Mouse (Mus musculus) myocyte (in vitro differentiated cells): ENCODE data around the gene Gm49027. TPM values are rescaled to one million over a fixed set of nuclear protein-coding genes. Genes with fewer than 3 reads are reported as not detected.
A peak's percentile ranks its signal among the peaks of the same experiment; 100 is the strongest.

Experiments used
- H3K27me3 ChIP-seq: one replicate; pipeline ENCODE4 v1.6.1; 2011; ENCODE audit not compliant: control insufficient read depth, insufficient read depth, insufficient read length
- H3K36me3 ChIP-seq: one replicate; pipeline ENCODE4 v1.6.1; 2011; ENCODE audit not compliant: control insufficient read depth, insufficient read depth
- H3K4me2 ChIP-seq: one replicate; pipeline ENCODE4 v1.6.1; 2011; ENCODE audit warnings: low read depth, control low read depth
- H3K4me3 ChIP-seq: one replicate; pipeline ENCODE4 v1.5.1; 2011; ENCODE audit warnings: mild to moderate bottlenecking, control low read depth, moderate library complexity
- H3K79me2 ChIP-seq: one replicate; pipeline ENCODE4 v1.6.1; 2011; ENCODE audit not compliant: control insufficient read depth, insufficient read depth
- H3ac ChIP-seq: one replicate; pipeline ENCODE4 v1.6.1; 2011; ENCODE audit not compliant: control insufficient read depth, insufficient read length
- CEBPB ChIP-seq: IDR thresholded peaks from 2 replicates; pipeline ENCODE4 v1.6.1; 2011; ENCODE audit warnings: mild to moderate bottlenecking, moderate library complexity; ENCODE audit not compliant: poor library complexity, insufficient read depth, severe bottlenecking
- E2F4 ChIP-seq: IDR thresholded peaks from one replicate; pipeline ENCODE4 v1.6.1; 2011; ENCODE audit warnings: mild to moderate bottlenecking, control low read depth, moderate library complexity; ENCODE audit not compliant: insufficient read depth
- MAX ChIP-seq: IDR thresholded peaks from one replicate; pipeline ENCODE4 v1.6.1; 2011; ENCODE audit warnings: low read depth, mild to moderate bottlenecking, control low read depth
- MYOD1 ChIP-seq, 3 experiments: IDR thresholded peaks; one replicate each; pipeline ENCODE4 v1.6.1; 2011; ENCODE audit warnings: control low read depth in 2 of 3, low read depth in 2 of 3, mild to moderate bottlenecking in 2 of 3, moderate library complexity in 1 of 3; ENCODE audit not compliant: insufficient read length in 2 of 3, control insufficient read depth in 1 of 3
- MYOG ChIP-seq, 3 experiments: IDR thresholded peaks; one replicate each; pipeline ENCODE4 v1.6.1; 2011; ENCODE audit warnings: control low read depth in 2 of 3, low read depth in 2 of 3, mild to moderate bottlenecking in 2 of 3; ENCODE audit not compliant: insufficient read length in 2 of 3, control insufficient read depth in 1 of 3, insufficient read depth in 1 of 3
- POLR2A ChIP-seq: IDR thresholded peaks from one replicate; pipeline ENCODE4 v1.6.1; 2011; ENCODE audit warnings: low read depth, mild to moderate bottlenecking, control low read depth, moderate library complexity; ENCODE audit not compliant: insufficient read length
- POLR2AphosphoS2 ChIP-seq: IDR thresholded peaks from one replicate; pipeline ENCODE4 v1.6.1; 2011; ENCODE audit warnings: low read depth, control low read depth; ENCODE audit not compliant: insufficient read length
- REST ChIP-seq: IDR thresholded peaks from one replicate; pipeline ENCODE4 v1.6.1; 2011; ENCODE audit warnings: mild to moderate bottlenecking, control low read depth, moderate library complexity; ENCODE audit not compliant: insufficient read depth, insufficient read length
- SRF ChIP-seq: IDR thresholded peaks from one replicate; pipeline ENCODE4 v1.6.1; 2011; ENCODE audit warnings: low read depth; ENCODE audit not compliant: control insufficient read depth, insufficient read length
- TCF12 ChIP-seq: IDR thresholded peaks from one replicate; pipeline ENCODE4 v1.6.1; 2011; ENCODE audit warnings: mild to moderate bottlenecking, control low read depth; ENCODE audit not compliant: poor library complexity, insufficient read depth, severe bottlenecking
- TCF3 ChIP-seq: IDR thresholded peaks from one replicate; pipeline ENCODE4 v1.6.1; 2011; ENCODE audit warnings: low read depth, control low read depth; ENCODE audit not compliant: insufficient read length
- USF1 ChIP-seq: IDR thresholded peaks from one replicate; pipeline ENCODE4 v1.6.1; 2011; ENCODE audit warnings: low read depth, mild to moderate bottlenecking, control low read depth, moderate library complexity
- polyA plus RNA-seq: library from polyadenylated mRNA; unstranded; fragments of >200 nt; fragmentation: generic; extraction: Trizol; gene quantifications from one replicate; pipeline ENCODE4 v1.2.1, GENCODE M21; 2012; ENCODE audit warnings: missing spikeins

Gm49027 gene
- polyA plus RNA-seq, 1 experiment, result not detected

DNA sequence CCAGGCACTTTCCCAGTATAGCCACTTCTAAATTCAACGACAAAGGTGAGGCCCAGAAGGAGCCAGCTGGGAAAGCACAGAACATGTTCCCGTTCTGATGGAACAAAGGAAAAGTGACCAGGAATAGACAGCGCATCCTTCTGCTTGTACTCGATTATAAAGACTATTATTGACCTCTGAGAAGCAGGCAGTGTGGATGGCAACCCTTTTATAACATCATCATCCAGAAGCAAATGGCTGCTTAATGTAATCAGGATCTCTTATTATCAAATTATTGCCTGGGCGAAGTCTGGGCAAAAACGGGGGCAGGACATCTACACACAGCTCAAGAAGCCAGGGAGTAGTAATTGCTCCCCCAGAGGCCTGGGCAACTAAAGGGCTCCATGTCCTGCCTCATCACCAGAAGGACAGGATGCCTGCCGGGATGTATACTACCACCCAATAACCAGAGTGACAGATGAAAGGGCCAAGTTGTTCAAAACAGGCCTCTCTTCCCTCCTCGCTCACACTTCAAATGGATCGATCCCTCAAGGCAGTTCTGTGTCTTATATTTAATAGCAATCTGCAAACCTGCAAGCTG lies 718 bp upstream of the Gm49027 start:
- Histone ChIP-seq H3ac (no peak overlapping the region), H3K4me2 (no peak overlapping the region), H3K79me2 (peaks cover 10% of the 10 kb centered on the region), H3K36me3 (no peaks in the 10 kb centered on the region), H3K27me3 (no peaks in the 10 kb centered on the region), H3K4me3 (no peak overlapping the region)
- TF ChIP-seq POLR2AphosphoS2 (no peak), E2F4 (no peak), REST (no peak), SRF (no peak), USF1 (no peak), POLR2A (no peak), MAX (no peak), TCF3 (no peak), TCF12 (no peak), MYOG (IDR thresholded peaks at IDR 0.05; ENCODE audit: control insufficient read depth in 1 of 3, insufficient read depth in 1 of 3, insufficient read length in 2 of 3, low read depth in 2 of 3) (no peak), MYOD1 (IDR thresholded peaks at IDR 0.05; ENCODE audit: control insufficient read depth in 1 of 3, insufficient read length in 2 of 3, low read depth in 2 of 3) (no peak)

DNA sequence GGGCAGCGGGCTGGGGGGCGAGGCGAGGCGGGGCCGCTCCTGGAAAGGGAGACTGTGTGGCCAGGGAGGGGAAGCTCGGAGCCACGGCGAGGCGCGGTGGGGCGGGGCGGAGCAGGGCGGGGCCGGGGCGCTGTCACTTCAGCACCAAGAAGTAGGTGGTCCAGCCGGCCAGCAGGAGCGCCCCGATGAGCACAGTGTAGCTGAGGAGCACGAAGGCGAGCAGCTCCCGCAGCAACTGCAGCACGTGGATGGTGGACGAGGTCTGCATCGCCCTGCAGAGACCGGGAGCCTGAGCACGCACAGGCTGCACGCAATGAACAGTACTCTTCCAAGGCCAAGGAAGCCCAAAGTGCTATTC lies 916 bp downstream of the Gm49027 start:
- H3K36me3 ChIP-seq, result no peaks in the 10 kb centered on the region
- H3K4me3 ChIP-seq, result peak overlapping the region; percentile 45
- H3K4me2 ChIP-seq, result peak overlapping the region; percentile 66
- TF ChIP-seq REST, result peak; percentile 71
- TF ChIP-seq TCF12, result no peak
- H3ac ChIP-seq, result peak overlapping the region; percentile 75
- peaks cover 10% of the 10 kb centered on the region for H3K79me2 ChIP-seq
- H3K27me3 ChIP-seq, result no peaks in the 10 kb centered on the region

GRCm38 (mm10) chr5:123523692-123524392 lies 1.4 kb downstream of the Gm49027 start, which contains the start of gene Diablo:
Gene Diablo (minus strand): TSS chr5:123524176.
- Histone ChIP-seq H3K4me3 (peak within 1 kb of the TSS; percentile 45), H3K27me3 (no peaks in the 10 kb centered on the region), H3ac (peak within 1 kb of the TSS; percentile 75), H3K4me2 (peak within 1 kb of the TSS; percentile 98), H3K79me2 (peaks cover 10% of the 10 kb centered on the region), H3K36me3 (no peaks in the 10 kb centered on the region)
- peak; percentile 94 for TF ChIP-seq POLR2A
- TF ChIP-seq POLR2AphosphoS2, result peak; percentile 80
- no peak for TF ChIP-seq E2F4
- TF ChIP-seq MYOD1 (IDR thresholded peaks at IDR 0.05; ENCODE audit: control insufficient read depth in 1 of 3, insufficient read length in 2 of 3, low read depth in 2 of 3), result peak in 1 of 3 experiments; percentile 57
- TF ChIP-seq SRF, result peak; percentile 15
- no peak for TF ChIP-seq REST
- TF ChIP-seq USF1, result no peak
- no peak for TF ChIP-seq MAX
- no peak for TF ChIP-seq CEBPB
- TF ChIP-seq MYOG (IDR thresholded peaks at IDR 0.05; ENCODE audit: control insufficient read depth in 1 of 3, insufficient read depth in 1 of 3, insufficient read length in 2 of 3, low read depth in 2 of 3), result no peak

- no peak overlapping the region for H3ac ChIP-seq
- H3K79me2 ChIP-seq, result peaks cover 10% of the 10 kb centered on the region
- no peaks in the 10 kb centered on the region for H3K27me3 ChIP-seq
- peaks cover 6% of the 10 kb centered on the region for H3K36me3 ChIP-seq
- H3K4me2 ChIP-seq, result no peak overlapping the region
- H3K4me3 ChIP-seq, result peak overlapping the region; percentile 45
- no peak for TF ChIP-seq POLR2A
- no peak for TF ChIP-seq CEBPB
- TF ChIP-seq MYOG (IDR thresholded peaks at IDR 0.05; ENCODE audit: control insufficient read depth in 1 of 3, insufficient read depth in 1 of 3, insufficient read length in 2 of 3, low read depth in 2 of 3), result no peak
- no peak for TF ChIP-seq POLR2AphosphoS2
- TF ChIP-seq SRF, result no peak
- no peak for TF ChIP-seq REST
- TF ChIP-seq USF1, result no peak
- TF ChIP-seq MAX, result no peak
- no peak for TF ChIP-seq TCF3
- TF ChIP-seq E2F4, result no peak
- no peak for TF ChIP-seq MYOD1 (IDR thresholded peaks at IDR 0.05; ENCODE audit: control insufficient read depth in 1 of 3, insufficient read length in 2 of 3, low read depth in 2 of 3)
These were observed 3.1 kb downstream of the Gm49027 start for GRCm38 (mm10) chr5:123522166-123522565.

- no peak for TF ChIP-seq POLR2A
- no peak for TF ChIP-seq MYOD1 (IDR thresholded peaks at IDR 0.05; ENCODE audit: control insufficient read depth in 1 of 3, insufficient read length in 2 of 3, low read depth in 2 of 3)
- TF ChIP-seq MAX, result no peak
- no peak for TF ChIP-seq CEBPB
- TF ChIP-seq POLR2AphosphoS2, result no peak
- no peak for TF ChIP-seq TCF3
- no peak for TF ChIP-seq E2F4
- no peak for TF ChIP-seq USF1
- no peak for TF ChIP-seq MYOG (IDR thresholded peaks at IDR 0.05; ENCODE audit: control insufficient read depth in 1 of 3, insufficient read depth in 1 of 3, insufficient read length in 2 of 3, low read depth in 2 of 3)
- TF ChIP-seq SRF, result no peak
- TF ChIP-seq TCF12, result no peak
- no peak for TF ChIP-seq REST
- Histone ChIP-seq H3K79me2 (peaks cover 10% of the 10 kb centered on the region), H3K4me2 (no peak overlapping the region), H3K4me3 (no peak overlapping the region), H3K27me3 (no peaks in the 10 kb centered on the region), H3K36me3 (peaks cover 9% of the 10 kb centered on the region), H3ac (no peak overlapping the region)
These were observed 3.7 kb downstream of the Gm49027 start for GRCm38 (mm10) chr5:123521621-123522020.
